ENCODE assay signal across 33 mouse cellular contexts in genomic region chr2:105873403-105873802, GRCm38 (mm10).
"Had no signal": no experiment of that assay in that cellular context is flagged by ENCODE, and none has a peak within 500 bp of the region (broad histone marks: within the 10 kb centered on the region; RNA-seq: fewer than 3 reads in every experiment).

No protein-coding gene starts in this region.

- H3K4me3 ChIP-seq: heart, embryonic 10.5 days; heart, embryonic 12.5 days; heart, embryonic 13.5 days; heart, embryonic 15.5 days; hindbrain, embryonic 10.5 days; hindbrain, embryonic 12.5 days; hindbrain, embryonic 13.5 days; hindbrain, embryonic 15.5 days; intestine, embryonic 15.5 days; kidney, embryonic 15.5 days; layer of hippocampus, adult 2 months had no signal

- H3K9me3 ChIP-seq: heart, embryonic 10.5 days; heart, embryonic 12.5 days; heart, embryonic 13.5 days; heart, embryonic 15.5 days; hindbrain, embryonic 10.5 days; intestine, embryonic 15.5 days; kidney, embryonic 15.5 days had no signal

- H3K36me3 ChIP-seq: heart, embryonic 15.5 days; intestine, embryonic 15.5 days; kidney, embryonic 15.5 days had no signal

- H3K27me3 ChIP-seq: heart, embryonic 12.5 days; heart, embryonic 13.5 days; heart, embryonic 15.5 days; hindbrain, embryonic 12.5 days; hindbrain, embryonic 13.5 days; hindbrain, embryonic 15.5 days; intestine, embryonic 15.5 days; kidney, embryonic 15.5 days had no signal

- ATAC-seq: hindbrain, embryonic 16.5 days; hindbrain, postnatal 0 days; inflammation-experienced regulatory T-cells, adult 6 months; intestine, embryonic 15.5 days; intestine, embryonic 16.5 days; intestine, postnatal 0 days had no signal

- DNase-seq: heart, postnatal 10 days; heart, postnatal 14 days; heart, postnatal 36 days; heart, postnatal 4 days; kidney, adult 11 months; kidney, adult 18-20 months; kidney, adult 2 months; kidney, adult 8-10 months; kidney, adult 9 months; kidney, postnatal 10 days; kidney, postnatal 14 days; kidney, postnatal 25 days; kidney, postnatal 36 days; kidney, postnatal 4 days; layer of hippocampus, adult 9-11 months had no signal

- H3K9ac ChIP-seq: heart, embryonic 12.5 days; heart, embryonic 13.5 days; heart, embryonic 15.5 days; hindbrain, embryonic 12.5 days; hindbrain, embryonic 13.5 days; hindbrain, embryonic 14.5 days; hindbrain, embryonic 15.5 days; intestine, embryonic 15.5 days; kidney, embryonic 15.5 days had no signal

- H3K27ac ChIP-seq: heart, embryonic 10.5 days; heart, embryonic 13.5 days; heart, embryonic 15.5 days; hindbrain, embryonic 10.5 days; hindbrain, embryonic 12.5 days; hindbrain, embryonic 13.5 days; hindbrain, embryonic 14.5 days; hindbrain, embryonic 15.5 days; hindbrain, postnatal 0 days; intestine, embryonic 15.5 days; kidney, embryonic 15.5 days; kidney, postnatal 0 days; layer of hippocampus, adult 2 months had no signal

- H3K4me1 ChIP-seq: heart, embryonic 10.5 days; heart, embryonic 12.5 days; heart, embryonic 13.5 days; heart, embryonic 15.5 days; hindbrain, embryonic 10.5 days; hindbrain, embryonic 12.5 days; hindbrain, embryonic 13.5 days; hindbrain, embryonic 15.5 days; intestine, embryonic 15.5 days; kidney, embryonic 15.5 days had no signal
